Mouse (Mus musculus) intestine, embryonic 16.5 days (tissue): ENCODE measurements around the gene Spryd3. TPM values are rescaled to one million over a fixed set of nuclear protein-coding genes. Genes with fewer than 3 reads are reported as not detected.
A peak's percentile ranks its signal among the peaks of the same experiment; 100 is the strongest.

Experiments
- ATAC-seq: fragments of 200-750 bp; cut with Nextera tagmentation; 2 replicates; pipeline ENCODE4 v1.8.0; 2017; ENCODE audit warnings: moderate TSS enrichment, moderate library complexity
- H3K27ac ChIP-seq: fragments of 300-500 bp; sonication (generic); 2 replicates; pipeline ENCODE4 v1.5.1; 2014; ENCODE audit warnings: mild to moderate bottlenecking, low read length
- H3K27me3 ChIP-seq: fragments of 300-500 bp; sonication (generic); replicated peaks from 2 replicates; pipeline ENCODE4 v1.6.1; 2014; ENCODE audit warnings: low read length, control low read depth, mixed read lengths; ENCODE audit not compliant: control insufficient read depth, insufficient read depth
- H3K36me3 ChIP-seq: fragments of 300-500 bp; sonication (generic); 2 replicates; pipeline ENCODE4 v1.6.1; 2014; ENCODE audit warnings: low read length, control low read depth; ENCODE audit not compliant: control insufficient read depth, insufficient read depth
- H3K4me1 ChIP-seq: fragments of 300-500 bp; sonication (generic); 2 replicates; pipeline ENCODE4 v1.6.1; 2014; ENCODE audit warnings: low read length, control low read depth, mixed read lengths; ENCODE audit not compliant: control insufficient read depth, insufficient read depth
- H3K4me2 ChIP-seq: fragments of 300-500 bp; sonication (generic); 2 replicates; pipeline ENCODE4 v1.6.1; 2014; ENCODE audit warnings: low read depth, low read length, control low read depth
- H3K4me3 ChIP-seq: fragments of 300-500 bp; sonication (generic); 2 replicates; pipeline ENCODE4 v1.5.1; 2014; ENCODE audit warnings: mild to moderate bottlenecking, low read length
- H3K9ac ChIP-seq: fragments of 300-500 bp; sonication (generic); 2 replicates; pipeline ENCODE4 v1.6.1; 2014; ENCODE audit warnings: low read depth, low read length
- H3K9me3 ChIP-seq: fragments of 300-500 bp; sonication (generic); 2 replicates; pipeline ENCODE4 v1.6.1; 2016; ENCODE audit warnings: low read length, control low read depth; ENCODE audit not compliant: control insufficient read depth
- WGBS: fragments of 180-500 bp; shearing (Covaris S2); extraction: QIAGEN DNeasy Blood & Tissue Kit; methylation state at CpG from one replicate; pipeline ENCODE4 v1.1.7; 2014; 5-methylcytosine and 5-hydroxymethylcytosine counted together
- polyA plus RNA-seq: library from polyadenylated mRNA; unstranded; fragments of >200 nt; fragmentation: Nextera tagmentation; extraction: Ambion mirVana; gene quantifications from 2 replicates; pipeline ENCODE4 v1.2.1, GENCODE M21; 2015

The Spryd3 gene
- 27.5 and 28.0 TPM in 2 replicates for polyA plus RNA-seq

DNA sequence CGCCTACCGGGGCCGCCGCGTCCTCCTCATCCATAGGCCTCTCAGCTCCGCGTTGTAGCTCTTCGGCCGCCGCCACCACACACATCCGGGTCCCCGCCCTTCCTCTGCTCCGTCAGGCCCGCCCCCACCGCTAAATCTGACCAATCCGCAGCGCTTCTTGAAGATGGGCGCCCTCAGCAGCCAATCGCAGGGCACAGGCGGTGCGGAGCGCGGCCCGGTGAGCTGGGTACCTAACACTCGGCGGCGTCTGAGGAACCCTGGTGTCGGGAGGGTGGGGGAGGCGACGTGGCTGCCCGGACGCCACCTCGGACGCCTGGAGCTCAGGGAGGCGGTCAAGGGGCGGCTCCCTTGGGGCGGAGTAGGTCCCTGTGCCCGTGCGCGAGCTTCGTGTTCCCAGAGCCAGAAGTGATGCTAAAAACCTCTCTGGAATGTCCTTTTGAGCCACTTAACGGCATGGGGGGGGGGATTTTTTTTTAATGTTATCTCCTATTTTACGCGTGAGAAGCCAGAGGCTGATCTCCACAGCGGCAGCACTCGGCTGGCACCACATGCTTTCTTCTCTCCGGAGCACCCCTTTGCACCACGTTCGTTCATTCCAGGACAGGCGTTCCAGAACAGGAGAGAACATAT, at the start of gene Spryd3:
Gene Spryd3 (minus strand): TSS at position 106 of the 630 bp plus-strand sequence.
- no peaks in the 10 kb centered on the region for H3K9me3 ChIP-seq
- H3K36me3 ChIP-seq: no peaks in the 10 kb centered on the region
- H3K4me2 ChIP-seq: peak within 1 kb of the TSS; percentile 74
- H3K9ac ChIP-seq: peak within 1 kb of the TSS; percentile 78
- H3K27me3 ChIP-seq: no peaks in the 10 kb centered on the region
- peak; percentile 100 for ATAC-seq
- WGBS: under 1% methylated on average over 50 of the region's 50 CpGs
- H3K4me1 ChIP-seq: peaks cover 6% of the 10 kb centered on the region
- peak within 1 kb of the TSS; percentile 82 for H3K4me3 ChIP-seq
- H3K27ac ChIP-seq: peak within 1 kb of the TSS; percentile 69

DNA sequence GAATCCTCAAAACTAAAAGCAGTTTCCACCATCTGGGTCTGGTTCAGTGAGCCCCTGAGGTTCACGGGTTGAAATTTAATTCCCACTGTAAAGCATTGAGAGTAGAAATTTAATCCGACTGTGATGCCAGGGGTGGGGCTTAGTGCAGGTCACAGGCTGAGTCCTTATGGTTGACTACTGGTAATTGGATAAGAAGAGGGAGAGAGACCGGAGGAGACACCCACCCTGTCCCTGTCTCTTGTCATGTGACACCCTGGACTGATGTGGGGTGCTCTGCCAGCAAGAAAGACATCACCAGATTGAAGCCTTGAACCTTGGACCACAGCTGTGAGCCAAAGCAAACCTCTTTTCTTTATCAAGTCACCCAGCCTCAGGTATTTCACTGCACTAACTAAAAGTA, 47.0 kb upstream of the Spryd3 start:
- Histone ChIP-seq H3K36me3 (no peaks in the 10 kb centered on the region), H3K9ac (no peak overlapping the region), H3K9me3 (no peaks in the 10 kb centered on the region), H3K4me3 (no peak overlapping the region), H3K4me1 (peaks cover 6% of the 10 kb centered on the region), H3K4me2 (no peak overlapping the region), H3K27me3 (no peaks in the 10 kb centered on the region), H3K27ac (no peak overlapping the region)
- WGBS: 87% methylated on average over 3 of the region's 3 CpGs
- ATAC-seq: no peak

DNA sequence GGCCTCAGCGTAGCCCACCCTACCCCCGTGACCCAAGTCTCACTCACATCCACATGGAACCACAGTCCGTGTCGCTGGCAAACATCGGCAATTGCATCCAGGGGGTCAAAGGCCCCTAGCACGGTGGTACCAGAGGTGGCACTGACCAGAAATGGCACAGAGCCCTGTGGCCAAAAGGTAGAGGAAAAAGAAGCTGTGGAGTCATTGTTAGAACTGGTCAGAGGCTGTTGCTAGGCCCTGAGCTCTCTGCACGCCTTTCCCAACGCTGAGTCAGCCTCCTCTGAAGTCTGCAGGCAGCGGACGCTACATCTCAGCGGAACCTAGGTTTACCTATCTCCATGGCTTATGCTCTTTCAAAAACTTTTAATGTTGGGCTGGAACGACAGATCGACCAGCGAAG, 43.9 kb upstream of the Spryd3 start:
- H3K27me3 ChIP-seq: no peaks in the 10 kb centered on the region
- H3K4me3 ChIP-seq: no peak overlapping the region
- no peak overlapping the region for H3K27ac ChIP-seq
- WGBS: 88% methylated on average over 14 of the region's 14 CpGs
- no peak for ATAC-seq
- H3K4me2 ChIP-seq: no peak overlapping the region
- H3K9ac ChIP-seq: peak overlapping the region; percentile 16; the same call in 1 of the 2 replicates
- H3K36me3 ChIP-seq: no peaks in the 10 kb centered on the region
- H3K4me1 ChIP-seq: peaks cover 3% of the 10 kb centered on the region
- no peaks in the 10 kb centered on the region for H3K9me3 ChIP-seq

DNA sequence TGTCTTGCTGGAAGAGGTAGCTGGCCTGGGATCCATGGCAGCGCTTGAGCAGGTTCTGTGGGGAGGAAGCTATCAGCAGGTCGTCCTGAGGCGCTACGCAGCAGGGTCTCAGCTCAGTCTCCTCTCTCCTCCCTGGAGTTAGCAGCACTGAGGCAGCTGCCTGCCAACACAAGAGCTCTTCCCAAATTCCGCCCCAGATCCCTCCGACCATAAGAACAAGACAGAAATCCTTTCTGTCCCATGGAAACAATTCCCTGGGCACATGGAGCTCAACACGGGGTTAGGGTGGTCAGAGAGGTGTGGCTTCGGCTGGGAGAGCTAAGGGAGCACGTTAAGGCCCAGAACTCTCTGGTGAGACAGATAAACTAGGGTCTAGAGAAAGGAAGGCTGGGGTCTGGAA, 43.1 kb upstream of the Spryd3 start:
- H3K27ac ChIP-seq: no peak overlapping the region
- WGBS: 82% methylated on average over 9 of the region's 9 CpGs
- H3K4me2 ChIP-seq: no peak overlapping the region
- no peak overlapping the region for H3K4me3 ChIP-seq
- H3K9ac ChIP-seq: no peak overlapping the region
- H3K27me3 ChIP-seq: no peaks in the 10 kb centered on the region
- peaks cover 3% of the 10 kb centered on the region for H3K4me1 ChIP-seq
- ATAC-seq: no peak
- H3K9me3 ChIP-seq: no peaks in the 10 kb centered on the region
- H3K36me3 ChIP-seq: no peaks in the 10 kb centered on the region

DNA sequence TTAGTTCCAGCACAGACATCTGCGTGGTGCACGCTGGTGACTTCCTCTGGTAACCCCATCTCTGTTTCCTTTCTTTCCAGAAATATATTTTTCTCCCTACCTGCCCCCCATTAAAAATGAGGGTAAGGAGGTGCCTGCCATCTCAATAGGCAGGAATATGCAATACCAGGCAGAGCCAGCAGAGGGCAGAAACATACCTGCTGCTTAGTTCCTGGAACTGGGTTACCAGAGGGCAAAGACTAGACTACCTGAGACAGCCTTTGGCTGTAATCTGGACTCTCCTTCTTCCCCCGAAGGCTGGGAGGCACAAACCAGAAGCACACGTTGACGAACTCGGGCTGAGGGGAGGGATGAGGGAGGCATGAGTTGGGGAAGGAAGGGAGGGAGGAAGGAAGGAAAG, 42.2 kb upstream of the Spryd3 start:
- no peaks in the 10 kb centered on the region for H3K9me3 ChIP-seq
- WGBS: 13% methylated on average over 6 of the region's 6 CpGs

DNA sequence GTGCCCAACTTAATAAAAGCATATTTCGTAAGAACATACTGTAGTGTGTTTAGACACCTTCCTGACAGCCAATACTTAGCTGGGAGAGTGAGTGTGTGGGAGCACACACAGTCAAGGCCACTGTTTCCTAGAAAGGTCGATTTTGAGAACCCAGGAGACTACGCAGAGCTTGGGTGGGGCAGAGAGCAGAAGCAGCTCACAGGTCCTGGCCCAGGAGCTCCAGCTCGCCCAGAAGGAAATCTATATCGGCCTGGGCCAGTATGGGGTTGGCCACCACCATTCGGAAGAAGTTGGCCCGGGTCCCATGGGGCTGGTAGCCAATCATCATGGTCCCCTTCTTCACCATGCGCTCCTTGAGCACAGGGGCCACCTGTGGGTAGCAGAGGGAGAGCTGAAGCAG, 41.4 kb upstream of the Spryd3 start:
- Histone ChIP-seq H3K9ac (no peak overlapping the region), H3K36me3 (no peaks in the 10 kb centered on the region), H3K27me3 (no peaks in the 10 kb centered on the region), H3K4me2 (no peak overlapping the region), H3K4me3 (no peak overlapping the region), H3K4me1 (peaks cover 3% of the 10 kb centered on the region), H3K9me3 (no peaks in the 10 kb centered on the region), H3K27ac (no peak overlapping the region)
- no peak for ATAC-seq
- WGBS: 85% methylated on average over 8 of the region's 8 CpGs

More for the DNA sequence above, 42.2 kb upstream of the Spryd3 start:
- Histone ChIP-seq H3K36me3 (no peaks in the 10 kb centered on the region), H3K27me3 (no peaks in the 10 kb centered on the region), H3K9ac (no peak overlapping the region), H3K27ac (no peak overlapping the region), H3K4me3 (no peak overlapping the region), H3K4me2 (no peak overlapping the region), H3K4me1 (peaks cover 3% of the 10 kb centered on the region)
- ATAC-seq: peak; percentile 44

DNA sequence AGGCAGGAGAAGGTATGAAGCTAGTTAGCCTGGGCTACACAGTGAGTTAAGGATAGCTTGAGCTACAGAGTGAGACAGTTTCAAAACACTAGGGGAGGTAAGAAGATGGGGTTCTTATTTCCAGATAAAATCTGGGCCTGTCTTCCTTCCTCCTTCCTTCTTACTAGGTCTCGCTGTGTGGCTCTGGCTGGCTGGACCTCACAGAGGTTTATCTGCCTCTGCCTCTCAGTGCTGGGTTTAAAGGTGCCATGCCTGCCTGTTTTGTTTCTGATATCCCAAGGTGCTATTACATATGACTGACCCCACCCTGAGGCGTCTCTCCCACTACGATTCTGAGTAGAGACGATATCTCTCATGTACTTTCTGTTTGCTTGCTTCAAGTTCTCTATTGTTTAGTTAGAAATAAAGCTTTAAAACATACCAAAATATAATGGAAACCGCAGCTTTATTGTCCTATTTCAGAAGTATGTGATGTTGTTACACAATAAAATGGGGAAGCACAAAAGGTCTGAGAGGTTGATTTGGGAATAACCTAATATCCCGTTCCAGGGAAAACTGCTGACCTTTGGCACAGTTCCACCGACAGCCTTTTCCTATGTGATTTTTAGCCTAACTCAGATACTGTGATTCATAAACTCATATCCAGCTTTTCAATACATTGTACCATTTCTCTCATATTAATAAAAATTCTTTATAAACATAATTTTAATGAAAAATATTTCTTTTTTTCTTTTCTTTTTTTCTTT, 40.7 kb upstream of the Spryd3 start:
- no peak overlapping the region for H3K27ac ChIP-seq

DNA sequence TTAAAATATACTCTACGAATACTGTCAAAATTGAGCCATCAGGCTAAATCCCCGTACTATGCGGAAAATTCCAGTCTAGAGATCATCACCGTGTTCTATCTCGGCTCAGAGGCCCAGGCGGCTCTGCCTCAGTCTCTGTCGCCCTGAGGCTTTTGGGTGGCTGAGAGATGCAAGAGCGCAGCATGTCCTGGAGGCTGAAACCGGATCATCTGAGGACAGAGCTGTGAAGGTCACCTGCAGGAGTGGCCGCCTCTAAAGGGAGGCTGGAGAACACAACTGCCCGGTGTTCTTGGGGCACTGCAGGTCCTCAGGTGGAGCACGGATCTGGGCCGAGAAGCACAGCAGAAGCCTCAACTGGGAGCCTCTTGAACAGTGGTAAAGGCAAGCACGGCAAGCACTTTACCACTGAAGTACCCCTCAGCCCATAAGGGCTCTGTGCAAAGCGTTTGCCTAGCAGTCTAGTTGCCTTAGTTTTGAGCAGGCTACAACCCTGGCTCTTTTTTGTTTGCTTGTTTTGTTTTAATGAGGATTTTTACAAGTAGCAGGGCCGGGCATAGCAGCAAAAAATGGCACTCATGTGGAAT, 39.8 kb upstream of the Spryd3 start:
- Histone ChIP-seq H3K27me3 (no peaks in the 10 kb centered on the region), H3K27ac (no peak overlapping the region), H3K4me2 (no peak overlapping the region), H3K36me3 (no peaks in the 10 kb centered on the region), H3K9ac (no peak overlapping the region), H3K4me3 (no peak overlapping the region), H3K4me1 (peaks cover 3% of the 10 kb centered on the region), H3K9me3 (no peaks in the 10 kb centered on the region)
- ATAC-seq: no peak
- 87% methylated on average over 16 of the region's 16 CpGs for WGBS

More for the DNA sequence above, 40.7 kb upstream of the Spryd3 start:
- no peak; the same call in 1 of the 2 replicates for ATAC-seq
- no peak overlapping the region for H3K4me2 ChIP-seq
- H3K9me3 ChIP-seq: no peaks in the 10 kb centered on the region
- H3K4me1 ChIP-seq: peaks cover 3% of the 10 kb centered on the region
- H3K36me3 ChIP-seq: no peaks in the 10 kb centered on the region
- H3K4me3 ChIP-seq: no peak overlapping the region
- 76% methylated on average over 7 of the region's 7 CpGs for WGBS
- no peak overlapping the region for H3K9ac ChIP-seq
- no peaks in the 10 kb centered on the region for H3K27me3 ChIP-seq

DNA sequence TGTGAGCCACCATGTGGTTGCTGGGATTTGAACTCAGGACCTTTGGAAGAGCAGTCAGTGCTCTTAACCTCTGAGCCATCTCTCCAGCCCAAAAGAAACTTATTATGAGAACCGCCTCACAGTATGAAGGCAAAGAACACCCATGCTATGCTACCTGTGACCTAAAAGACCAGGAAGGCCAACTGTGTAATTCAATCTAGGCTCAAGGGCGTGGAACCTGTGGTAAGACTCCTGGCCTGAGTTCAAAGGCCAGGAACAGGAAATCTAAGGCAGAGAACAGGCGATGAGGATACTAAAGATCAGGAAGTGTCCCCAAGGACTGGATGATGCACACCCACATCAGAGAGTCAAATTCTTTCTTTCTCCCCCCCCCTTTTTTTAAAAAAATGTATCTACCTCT, 37.5 kb upstream of the Spryd3 start:
- H3K27ac ChIP-seq: no peak overlapping the region
- no peaks in the 10 kb centered on the region for H3K36me3 ChIP-seq
- H3K9me3 ChIP-seq: no peaks in the 10 kb centered on the region
- 79% methylated on average over 3 of the region's 3 CpGs for WGBS
- peaks cover 2% of the 10 kb centered on the region for H3K4me1 ChIP-seq
- no peak overlapping the region for H3K4me3 ChIP-seq
- no peak overlapping the region for H3K9ac ChIP-seq
- no peak overlapping the region for H3K4me2 ChIP-seq
- peak; percentile 32; the same call in 1 of the 2 replicates for ATAC-seq
- no peaks in the 10 kb centered on the region for H3K27me3 ChIP-seq
